Mouse (Mus musculus) thymus, adult 2 months (tissue): Measurements from ENCODE around the gene Lnx1. TPM values are rescaled to one million over a fixed set of nuclear protein-coding genes. Genes with fewer than 3 reads are reported as not detected.

ENCODE experiments used
- DNase-seq: peaks from one replicate; pipeline ENCODE4 v3.0.0; 2021
- H3K27ac ChIP-seq: fragments of 200-500 bp; 2 replicates; pipeline ENCODE4 v1.5.1; 2012; ENCODE audit warnings: low read length, control low read depth; ENCODE audit not compliant: control insufficient read depth, insufficient read depth
- H3K27me3 ChIP-seq: fragments of 200-500 bp; 2 replicates; pipeline ENCODE4 v1.6.1; 2012; ENCODE audit warnings: mild to moderate bottlenecking, low read length, moderate library complexity, mixed read lengths; ENCODE audit not compliant: control insufficient read depth, insufficient read depth
- H3K36me3 ChIP-seq: fragments of 200-500 bp; 2 replicates; pipeline ENCODE4 v1.6.1; 2012; ENCODE audit warnings: mild to moderate bottlenecking, low read length, moderate library complexity; ENCODE audit not compliant: control insufficient read depth, insufficient read depth
- H3K4me1 ChIP-seq: fragments of 200-500 bp; replicated peaks from 2 replicates; pipeline ENCODE4 v1.6.1; 2012; ENCODE audit warnings: low read length; ENCODE audit not compliant: control insufficient read depth, insufficient read depth
- H3K4me3 ChIP-seq: fragments of 200-500 bp; 2 replicates; pipeline ENCODE4 v1.5.1; 2012; ENCODE audit warnings: mild to moderate bottlenecking, low read length, control low read depth, moderate library complexity; ENCODE audit not compliant: control insufficient read depth, insufficient read depth
- CTCF ChIP-seq: fragments of 200-500 bp; IDR thresholded peaks from 2 replicates; pipeline ENCODE4 v1.5.1; 2012; ENCODE audit warnings: mild to moderate bottlenecking, control low read depth, low read length, moderate library complexity, borderline replicate concordance; ENCODE audit not compliant: control insufficient read depth, poor library complexity, insufficient read depth; ENCODE audit errors: extremely low read depth
- POLR2A ChIP-seq: fragments of 200-500 bp; IDR thresholded peaks from 2 replicates; pipeline ENCODE4 v1.6.1; 2012; ENCODE audit warnings: mild to moderate bottlenecking, low read length, control low read depth, moderate library complexity; ENCODE audit not compliant: control insufficient read depth, poor library complexity, insufficient read depth; ENCODE audit errors: extremely low read depth
- WGBS: fragments of 180-500 bp; shearing (Covaris S2); methylation state at CpG from one replicate; pipeline ENCODE4 v1.1.7; 2018; 5-methylcytosine and 5-hydroxymethylcytosine counted together
- polyA plus RNA-seq: library from polyadenylated mRNA; depleted of rRNA; stranded (reverse); fragments of >200 nt; gene quantifications from 2 replicates; pipeline ENCODE4 v1.2.3, GENCODE M21; 2012

Lnx1 gene
- polyA plus RNA-seq, 1 experiment = 1.6 TPM

GRCm38 (mm10) chr5:74716165-74716564 lies 13.5 kb upstream of the Lnx1 start:
- H3K27ac ChIP-seq = no peak overlapping the region
- 79% methylated on average over 7 of the region's 7 CpGs for WGBS
- no peaks in the 10 kb centered on the region for H3K27me3 ChIP-seq
- TF ChIP-seq POLR2A (no peak), CTCF (no peak)
- H3K36me3 ChIP-seq = no peaks in the 10 kb centered on the region
- H3K4me3 ChIP-seq = no peak overlapping the region
- no peaks in the 10 kb centered on the region for H3K4me1 ChIP-seq
- DNase-seq = no peak

- TF ChIP-seq CTCF = no peak
- no peak for TF ChIP-seq POLR2A
- no peak for DNase-seq
- 89% methylated on average over 4 of the region's 4 CpGs for WGBS
- Histone ChIP-seq H3K27me3 (no peaks in the 10 kb centered on the region), H3K36me3 (no peaks in the 10 kb centered on the region), H3K4me1 (no peaks in the 10 kb centered on the region), H3K4me3 (no peak overlapping the region), H3K27ac (no peak overlapping the region)
These were observed 10.1 kb upstream of the Lnx1 start for GRCm38 (mm10) chr5:74712811-74713210.

GRCm38 (mm10) chr5:74711988-74712387 lies 9.3 kb upstream of the Lnx1 start:
- no peak for DNase-seq
- no peak overlapping the region for H3K4me3 ChIP-seq
- 95% methylated on average over 2 of the region's 2 CpGs for WGBS
- H3K27ac ChIP-seq = no peak overlapping the region
- H3K4me1 ChIP-seq = no peaks in the 10 kb centered on the region
- no peaks in the 10 kb centered on the region for H3K27me3 ChIP-seq
- H3K36me3 ChIP-seq = no peaks in the 10 kb centered on the region
- no peak for TF ChIP-seq CTCF
- no peak for TF ChIP-seq POLR2A

- DNase-seq = no peak
- Histone ChIP-seq H3K27me3 (no peaks in the 10 kb centered on the region), H3K36me3 (no peaks in the 10 kb centered on the region), H3K27ac (no peak overlapping the region), H3K4me1 (no peaks in the 10 kb centered on the region), H3K4me3 (no peak overlapping the region)
- TF ChIP-seq POLR2A = no peak
- no peak for TF ChIP-seq CTCF
- WGBS = 73% methylated on average over 1 of the region's 1 CpGs
These were observed 8.3 kb upstream of the Lnx1 start for GRCm38 (mm10) chr5:74711056-74711455.

- Histone ChIP-seq H3K4me1 (no peaks in the 10 kb centered on the region), H3K36me3 (no peaks in the 10 kb centered on the region), H3K27ac (no peak overlapping the region), H3K4me3 (no peak overlapping the region), H3K27me3 (no peaks in the 10 kb centered on the region)
- 91% methylated on average over 4 of the region's 4 CpGs for WGBS
- TF ChIP-seq CTCF (no peak), POLR2A (no peak)
- no peak for DNase-seq
These were observed 7.5 kb upstream of the Lnx1 start for GRCm38 (mm10) chr5:74710181-74710580.

GRCm38 (mm10) chr5:74704460-74704790 lies 1.7 kb upstream of the Lnx1 start:
- 3% methylated on average over 8 of the region's 8 CpGs for WGBS
- H3K36me3 ChIP-seq = no peaks in the 10 kb centered on the region
- H3K27ac ChIP-seq = no peak overlapping the region
- H3K4me1 ChIP-seq = peaks cover 7% of the 10 kb centered on the region; the same call in 1 of the 2 replicates
- TF ChIP-seq POLR2A (no peak), CTCF (no peak)
- DNase-seq = peak; percentile 85
- H3K27me3 ChIP-seq = no peaks in the 10 kb centered on the region
- peak overlapping the region; percentile 23 for H3K4me3 ChIP-seq
